ENCODE assay signal across 13 mouse cellular contexts in genomic region chr9:51951337-51951736, GRCm38 (mm10). TPM values are rescaled to one million over a fixed set of nuclear protein-coding genes. Genes with fewer than 3 reads are reported as not detected.
DNase-seq lines count a peak whose midpoint lies in the region; ATAC-seq lines count a peak whose summit lies in the region.
"Had no signal": no experiment of that assay in that cellular context is flagged by ENCODE, and none has a peak within 500 bp of the region (broad histone marks: within the 10 kb centered on the region; RNA-seq: fewer than 3 reads in every experiment).

No protein-coding gene starts in this region.

- no peaks in the 10 kb centered on the region for H3K4me1 ChIP-seq in hindbrain, embryonic 14.5 days (replicated peaks; ENCODE audit: control insufficient read depth, insufficient read depth, low read length)
- no peaks in the 10 kb centered on the region for H3K4me1 ChIP-seq in hindbrain, embryonic 11.5 days (replicated peaks; ENCODE audit: control insufficient read depth, insufficient read depth, low read length)
- no peaks in the 10 kb centered on the region for H3K4me1 ChIP-seq in midbrain, embryonic 14.5 days (ENCODE audit: control insufficient read depth, insufficient read depth, low read length)
- no peaks in the 10 kb centered on the region for H3K4me1 ChIP-seq in midbrain, embryonic 11.5 days (ENCODE audit: control insufficient read depth, insufficient read depth, low read length)
- H3K4me1 ChIP-seq: limb, embryonic 12.5 days had no signal

- H3K27me3 ChIP-seq in hindbrain, embryonic 14.5 days (ENCODE audit: control insufficient read depth, insufficient read depth, low read length): no peaks in the 10 kb centered on the region
- H3K27me3 ChIP-seq in hindbrain, embryonic 11.5 days (ENCODE audit: control insufficient read depth, insufficient read depth, low read length): no peaks in the 10 kb centered on the region
- no peaks in the 10 kb centered on the region for H3K27me3 ChIP-seq in midbrain, embryonic 14.5 days (ENCODE audit: control insufficient read depth, insufficient read depth, low read length)
- H3K27me3 ChIP-seq in midbrain, embryonic 11.5 days (ENCODE audit: control insufficient read depth, insufficient read depth, low read length): no peaks in the 10 kb centered on the region
- no peaks in the 10 kb centered on the region for H3K27me3 ChIP-seq in splenic B cell, adult 2 months (ENCODE audit: control insufficient read depth, insufficient read depth, low read length, poor library complexity, severe bottlenecking)
- H3K27me3 ChIP-seq: heart, embryonic 12.5 days; limb, embryonic 12.5 days had no signal

- H3K4me3 ChIP-seq in hindbrain, embryonic 14.5 days (replicated peaks; ENCODE audit: low read length): no peak overlapping the region
- no peak overlapping the region for H3K4me3 ChIP-seq in hindbrain, embryonic 11.5 days (ENCODE audit: low read depth, low read length)
- H3K4me3 ChIP-seq in midbrain, embryonic 14.5 days (replicated peaks; ENCODE audit: low read depth, low read length): no peak overlapping the region
- no peak overlapping the region for H3K4me3 ChIP-seq in midbrain, embryonic 11.5 days (ENCODE audit: low read depth, low read length)
- H3K4me3 ChIP-seq: erythroblast, embryonic 14.5 days; heart, embryonic 12.5 days; limb, embryonic 12.5 days had no signal

- H3K4me2 ChIP-seq in hindbrain, embryonic 14.5 days (replicated peaks): no peak overlapping the region
- no peak overlapping the region for H3K4me2 ChIP-seq in hindbrain, embryonic 11.5 days (replicated peaks; ENCODE audit: low read depth, low read length)
- no peak overlapping the region for H3K4me2 ChIP-seq in midbrain, embryonic 14.5 days (ENCODE audit: low read length)
- H3K4me2 ChIP-seq in midbrain, embryonic 11.5 days: no peak overlapping the region
- H3K4me2 ChIP-seq: heart, embryonic 12.5 days; limb, embryonic 12.5 days had no signal

- no peak overlapping the region for H3K27ac ChIP-seq in hindbrain, embryonic 14.5 days
- H3K27ac ChIP-seq in hindbrain, embryonic 11.5 days (ENCODE audit: low read depth, low read length): no peak overlapping the region
- no peak overlapping the region for H3K27ac ChIP-seq in midbrain, embryonic 14.5 days (replicated peaks; ENCODE audit: low read depth, low read length)
- H3K27ac ChIP-seq in midbrain, embryonic 11.5 days (ENCODE audit: low read depth, low read length): no peak overlapping the region
- H3K27ac ChIP-seq: limb, embryonic 12.5 days had no signal

- H3K36me3 ChIP-seq in hindbrain, embryonic 14.5 days (replicated peaks; ENCODE audit: control insufficient read depth, insufficient read depth): peaks cover 41% of the 10 kb centered on the region
- no peaks in the 10 kb centered on the region; the same call in 1 of the 2 replicates for H3K36me3 ChIP-seq in hindbrain, embryonic 11.5 days (ENCODE audit: control insufficient read depth, insufficient read depth, low read length)
- H3K36me3 ChIP-seq in midbrain, embryonic 14.5 days (ENCODE audit: control insufficient read depth, insufficient read depth, low read length): peaks cover 22% of the 10 kb centered on the region; the same call in 1 of the 2 replicates
- H3K36me3 ChIP-seq in midbrain, embryonic 11.5 days (ENCODE audit: control insufficient read depth, insufficient read depth, low read length): no peaks in the 10 kb centered on the region
- H3K36me3 ChIP-seq in splenic B cell, adult 2 months (ENCODE audit: control insufficient read depth, insufficient read depth, low read length, poor library complexity, severe bottlenecking): 0 out of 2 replicates have a peak, but pooled peaks cover 2% of the 10 kb centered on the region

- H3K9me3 ChIP-seq in hindbrain, embryonic 14.5 days (ENCODE audit: control insufficient read depth, low read length): no peaks in the 10 kb centered on the region
- no peaks in the 10 kb centered on the region for H3K9me3 ChIP-seq in hindbrain, embryonic 11.5 days (ENCODE audit: control insufficient read depth, low read length)
- H3K9me3 ChIP-seq in midbrain, embryonic 14.5 days (ENCODE audit: control insufficient read depth, low read length): no peaks in the 10 kb centered on the region
- H3K9me3 ChIP-seq in midbrain, embryonic 11.5 days (ENCODE audit: control insufficient read depth, low read length): no peaks in the 10 kb centered on the region
- H3K9me3 ChIP-seq: heart, embryonic 12.5 days; limb, embryonic 12.5 days had no signal

- H3K9ac ChIP-seq in hindbrain, embryonic 14.5 days: no peak overlapping the region
- no peak overlapping the region for H3K9ac ChIP-seq in hindbrain, embryonic 11.5 days (ENCODE audit: low read depth, low read length)
- H3K9ac ChIP-seq in midbrain, embryonic 14.5 days (replicated peaks; ENCODE audit: low read length): no peak overlapping the region
- H3K9ac ChIP-seq in midbrain, embryonic 11.5 days (ENCODE audit: low read length): no peak overlapping the region
- H3K9ac ChIP-seq: heart, embryonic 12.5 days; limb, embryonic 12.5 days had no signal

- DNase-seq in hindbrain, embryonic 14.5 days (ENCODE audit: low spot score): peak; percentile 52
- no peak for DNase-seq in hindbrain, embryonic 11.5 days (ENCODE audit: low spot score)
- DNase-seq in midbrain, embryonic 14.5 days: peak; percentile 73
- no peak for DNase-seq in midbrain, embryonic 11.5 days (ENCODE audit: low spot score, missing footprints)
- peak; percentile 4 for DNase-seq in splenic B cell, adult 2 months (ENCODE audit: low read depth, low spot score)
- DNase-seq in ovary, postnatal 14 days (ENCODE audit: low spot score): no peak
- DNase-seq: kidney, adult 2 months had no signal

- WGBS in hindbrain, embryonic 14.5 days: 74% methylated on average over 2 of the region's 2 CpGs
- 76% methylated on average over 2 of the region's 2 CpGs for WGBS in hindbrain, embryonic 11.5 days
- WGBS in midbrain, embryonic 14.5 days: 75% methylated on average over 2 of the region's 2 CpGs
- 75% methylated on average over 2 of the region's 2 CpGs for WGBS in midbrain, embryonic 11.5 days

- ATAC-seq in hindbrain, embryonic 14.5 days (ENCODE audit: low FRiP score): no peak
- no peak for ATAC-seq in hindbrain, embryonic 11.5 days (ENCODE audit: low FRiP score)
- ATAC-seq in midbrain, embryonic 14.5 days (ENCODE audit: low FRiP score, low TSS enrichment): no peak
- no peak for ATAC-seq in midbrain, embryonic 11.5 days (ENCODE audit: low FRiP score)
- ATAC-seq in common myeloid progenitor, adult 5-6 weeks (replicated peaks; ENCODE audit: low read depth, poor library complexity, severe bottlenecking): 0 out of 2 replicates have a peak, but pooled peaks have one; percentile 36
- ATAC-seq in granulocyte monocyte progenitor cell, adult 5-6 weeks (replicated peaks; ENCODE audit: poor library complexity, severe bottlenecking): no peak
- ATAC-seq: midbrain, embryonic 16.5 days had no signal

RNA-seq across cellular contexts. Expression of gene Fdx1, which starts 12.0 kb away (rescaled TPM):
- 40.8 and 46.1 TPM in 2 replicates for polyA plus RNA-seq in hindbrain, embryonic 14.5 days (2014; fragmentation: Nextera tagmentation; extraction: Ambion mirVana)
- polyA plus RNA-seq in hindbrain, embryonic 11.5 days (2014; fragmentation: Nextera tagmentation; extraction: Ambion mirVana): 53.0 and 55.3 TPM in 2 replicates
- 43.0 and 48.9 TPM in 2 replicates for polyA plus RNA-seq in midbrain, embryonic 14.5 days (2014; fragmentation: Nextera tagmentation; extraction: Ambion mirVana)
- 46.7 and 51.6 TPM in 2 replicates for polyA plus RNA-seq in midbrain, embryonic 11.5 days (2014; fragmentation: Nextera tagmentation; extraction: Ambion mirVana)
- total RNA-seq in common myeloid progenitor, adult 5-6 weeks (2017): 1.7 and 8.3 TPM in 2 replicates
- total RNA-seq in granulocyte monocyte progenitor cell, adult 5-6 weeks (2014; fragmentation: Nextera tagmentation): 17.2 and 25.1 TPM in 2 replicates
- total RNA-seq in granulocyte monocyte progenitor cell, adult 5-6 weeks (2017): 10.9 and 11.7 TPM in 2 replicates

Comparison
In these comparisons a context has a peak if more than half of its experiments do, and no peak if none do; other contexts are left out.
1. DNase-seq: peak in hindbrain, embryonic 14.5 days (single experiment), midbrain, embryonic 14.5 days (single experiment) and splenic B cell, adult 2 months (single experiment); none in hindbrain, embryonic 11.5 days (single experiment), midbrain, embryonic 11.5 days (single experiment) and ovary, postnatal 14 days (single experiment).